Mouse (Mus musculus) fat pad, adult 2 months (tissue): ENCODE measurements around the gene Pfkm.

Experiments used
- DNase-seq: peaks from one replicate; pipeline ENCODE4 v3.0.0-alpha.2; 2011; ENCODE audit warnings: low read depth, low spot score; ENCODE audit errors: extremely low read depth

The Pfkm gene

DNA sequence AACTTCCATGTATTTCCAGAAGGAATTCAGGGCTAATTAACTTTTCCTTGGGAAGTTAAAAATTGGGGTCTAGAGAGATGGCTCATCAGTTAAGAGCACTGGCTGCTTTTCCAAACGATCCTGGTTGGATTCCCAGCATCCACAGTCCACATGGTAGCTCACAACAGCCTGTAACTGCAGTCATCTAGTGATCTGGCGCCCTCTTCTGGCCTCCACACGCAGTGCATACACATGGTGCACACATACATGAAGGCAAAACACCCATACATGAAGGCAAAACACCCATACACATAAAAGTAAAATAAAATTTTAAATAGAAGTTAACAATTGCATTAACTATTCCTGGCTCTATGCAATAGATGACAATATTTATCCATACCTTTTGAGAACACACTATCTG, 4.6 kb downstream of the Pfkm start:
- no peak for DNase-seq

- DNase-seq = no peak
Observed at GRCm38 (mm10) chr15:98098519-98098918, 6.1 kb downstream of the Pfkm start.

DNA sequence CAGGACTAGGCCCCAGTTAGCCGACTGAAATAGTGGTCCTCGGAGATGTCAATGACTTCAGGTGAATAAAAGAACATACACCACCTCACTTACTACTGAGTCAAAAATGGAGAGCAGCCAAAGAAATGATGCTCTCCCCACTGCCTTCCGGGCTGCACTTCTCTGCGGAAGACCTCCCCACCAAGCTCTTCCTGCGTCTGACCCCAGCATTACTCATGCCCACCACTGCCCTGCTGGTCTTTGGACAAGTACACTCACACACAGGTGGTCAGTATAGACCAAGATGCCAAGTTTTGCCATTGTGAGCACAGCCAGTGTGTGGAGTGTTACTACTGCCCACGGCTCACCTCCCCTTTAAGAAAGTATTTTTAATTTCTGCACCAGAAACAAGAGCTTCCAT, 10.0 kb downstream of the Pfkm start:
- DNase-seq = no peak

DNA sequence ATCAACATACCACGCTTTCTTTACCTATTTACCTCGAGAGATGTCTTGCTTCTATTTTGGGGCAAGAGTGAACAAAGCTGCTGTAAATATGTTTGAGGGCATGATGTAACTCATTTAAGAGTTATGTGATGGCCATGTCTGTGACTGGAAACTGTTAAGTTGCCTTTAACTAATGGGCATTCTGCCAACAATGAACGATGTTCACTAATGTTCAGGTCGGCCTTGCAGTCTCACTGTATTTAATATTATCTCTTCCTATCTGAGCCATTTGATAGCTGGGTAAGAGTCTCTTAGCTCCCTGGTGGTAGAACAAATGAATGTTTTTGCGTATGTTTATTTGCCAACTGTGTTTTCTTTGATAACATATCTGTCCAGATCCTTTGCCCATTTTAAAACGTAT, 14.1 kb downstream of the Pfkm start:
- DNase-seq = no peak

- DNase-seq = no peak
Observed at GRCm38 (mm10) chr15:98107230-98107629, 14.8 kb downstream of the Pfkm start.

DNA sequence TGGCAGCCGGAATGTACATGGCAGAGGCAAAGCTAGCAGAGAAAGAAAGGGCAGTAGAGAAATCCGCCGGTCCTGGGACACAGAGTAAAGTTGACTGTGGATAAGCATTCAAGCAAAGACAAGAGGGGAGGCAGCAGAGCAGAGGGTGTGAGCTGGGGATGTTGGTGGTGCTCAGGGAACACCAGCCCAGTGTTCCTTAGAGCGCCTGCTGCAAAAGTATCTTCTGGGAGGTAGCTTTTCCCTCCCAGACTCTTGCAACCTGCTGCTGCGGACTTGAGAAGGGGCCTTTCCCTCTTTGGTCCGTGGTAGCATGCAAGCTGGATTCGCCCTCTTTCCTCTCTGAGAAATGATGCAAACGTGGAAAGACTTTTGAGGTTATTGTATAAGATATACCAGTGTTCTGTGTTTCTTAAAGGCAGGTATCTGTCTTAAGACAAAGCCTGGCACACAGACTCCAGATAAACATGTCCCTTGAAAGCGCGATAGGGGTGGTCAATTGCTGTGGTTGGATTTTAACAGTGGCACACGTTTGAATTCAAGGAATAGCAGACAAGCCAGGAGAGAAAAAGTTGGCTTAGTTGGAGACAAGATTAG, 15.4 kb downstream of the Pfkm start:
- DNase-seq = no peak

- no peak for DNase-seq
Observed at GRCm38 (mm10) chr15:98108297-98109152, 16.1 kb downstream of the Pfkm start.

DNA sequence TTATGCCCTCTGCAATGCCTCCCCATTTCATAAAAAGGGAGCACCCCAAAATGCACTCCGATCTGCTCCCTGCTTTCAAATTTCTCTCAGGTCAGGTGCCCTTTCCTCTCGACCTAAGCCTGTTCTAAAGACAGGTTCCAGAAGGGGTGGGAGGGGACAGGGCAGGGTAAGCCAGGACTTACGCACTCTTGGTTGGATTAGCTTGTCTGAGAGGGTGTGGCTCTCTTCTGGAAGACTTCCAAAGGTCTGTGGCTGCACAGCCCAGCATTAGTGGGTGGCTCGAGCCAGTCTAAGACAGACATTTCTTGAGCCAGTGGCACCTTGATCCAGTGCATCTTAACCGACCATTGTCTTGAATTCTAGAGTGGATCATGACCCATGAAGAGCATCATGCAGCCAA, 19.4 kb downstream of the Pfkm start:
- DNase-seq = no peak

DNA sequence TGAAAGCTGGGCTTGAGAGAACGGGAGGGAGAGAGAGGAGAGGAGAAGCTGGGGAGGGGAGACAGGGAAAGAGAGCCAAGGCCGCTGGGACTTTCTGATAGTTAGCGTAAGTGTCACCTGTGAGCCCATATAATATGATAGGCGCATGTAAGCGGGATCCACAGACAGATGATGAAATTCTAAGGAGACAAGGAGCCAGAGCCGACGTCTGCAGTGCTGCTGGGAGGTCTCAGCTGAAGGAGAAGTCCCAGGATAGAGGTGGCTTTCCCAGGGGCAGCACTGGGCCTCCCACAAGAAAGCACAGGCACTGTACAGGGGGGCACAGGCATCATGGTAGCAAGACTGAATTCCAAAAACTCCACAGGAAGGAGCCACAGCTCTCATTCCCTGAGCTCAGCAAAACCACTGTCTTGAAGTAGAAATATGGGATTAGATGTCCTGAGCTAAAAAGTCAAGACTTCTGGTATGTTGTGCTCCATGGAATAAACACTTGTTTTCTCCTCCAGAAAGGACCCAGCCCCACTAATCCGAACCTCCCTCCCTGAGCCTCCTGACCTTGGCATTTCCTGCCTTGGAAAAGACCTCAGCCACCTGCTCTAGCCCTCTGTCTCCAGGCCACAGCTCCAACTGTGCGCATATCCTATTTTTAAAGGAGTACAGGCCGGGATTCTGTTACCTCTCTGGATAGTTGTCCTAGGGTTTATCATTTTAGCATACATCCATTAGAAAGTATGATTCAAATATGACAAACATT, 21.9 kb downstream of the Pfkm start:
- no peak for DNase-seq

- DNase-seq = no peak
Observed at GRCm38 (mm10) chr15:98114852-98115778, 22.7 kb downstream of the Pfkm start.

DNA sequence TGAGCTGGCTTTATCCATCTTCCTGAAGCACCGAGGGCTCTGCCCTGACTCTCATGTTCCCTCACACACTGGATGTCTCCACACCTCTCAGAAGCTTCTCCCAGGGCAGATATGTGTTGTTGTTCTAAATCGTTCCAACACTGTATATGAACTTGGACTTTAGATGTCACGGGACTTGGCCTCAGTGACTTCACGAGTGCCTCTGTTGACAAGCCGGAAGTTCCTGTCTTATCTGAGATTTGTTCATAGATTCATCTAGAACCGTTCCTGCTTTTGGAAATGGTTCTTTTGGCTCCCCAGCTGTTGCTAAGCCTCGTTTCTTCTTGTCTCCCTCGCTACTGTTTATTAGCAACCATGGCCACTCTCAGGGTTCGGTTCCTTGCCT, 23.4 kb downstream of the Pfkm start:
- DNase-seq = no peak

- no peak for DNase-seq
Observed at GRCm38 (mm10) chr15:98116287-98116686, 23.9 kb downstream of the Pfkm start.

DNA sequence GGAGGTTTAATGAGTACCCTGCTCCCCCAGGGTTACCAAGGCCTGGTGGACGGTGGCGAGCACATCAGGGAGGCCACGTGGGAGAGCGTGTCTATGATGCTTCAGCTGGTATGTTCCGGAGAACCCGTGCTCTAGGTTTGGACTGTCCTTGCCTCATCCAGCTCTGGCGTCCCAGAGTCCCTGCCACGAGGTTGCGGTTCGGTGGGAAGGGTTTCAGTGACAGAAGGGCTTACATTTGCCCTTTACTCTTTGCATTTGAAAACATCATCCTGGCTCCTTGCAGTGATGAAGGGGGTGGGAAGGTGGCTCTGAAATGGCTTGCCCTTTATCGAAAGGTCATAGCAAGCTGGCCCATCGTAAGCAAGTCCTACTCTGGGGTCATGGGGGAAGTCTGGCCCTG, 27.0 kb downstream of the Pfkm start:
- no peak for DNase-seq

GRCm38 (mm10) chr15:98120831-98121230, 28.4 kb downstream of the Pfkm start:
- no peak for DNase-seq

GRCm38 (mm10) chr15:98131001-98131400, 38.6 kb downstream of the Pfkm start:
- no peak for DNase-seq

DNA sequence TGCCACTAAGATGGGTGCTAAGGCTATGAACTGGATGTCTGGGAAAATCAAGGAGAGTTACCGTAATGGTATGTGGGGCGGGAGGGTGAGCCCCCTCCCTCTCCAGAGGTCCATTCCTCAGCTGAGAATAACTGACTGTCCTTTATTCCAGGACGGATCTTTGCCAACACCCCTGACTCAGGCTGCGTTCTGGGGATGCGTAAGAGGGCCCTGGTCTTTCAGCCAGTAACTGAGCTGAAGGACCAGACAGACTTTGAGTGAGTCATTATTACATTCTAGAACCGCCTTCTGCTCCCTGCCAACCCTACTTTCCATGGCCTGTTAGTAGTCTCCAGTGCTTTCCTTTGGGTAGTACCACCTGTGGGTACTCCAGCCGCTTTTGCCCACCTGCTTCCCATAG, 39.1 kb downstream of the Pfkm start:
- DNase-seq = no peak

DNA sequence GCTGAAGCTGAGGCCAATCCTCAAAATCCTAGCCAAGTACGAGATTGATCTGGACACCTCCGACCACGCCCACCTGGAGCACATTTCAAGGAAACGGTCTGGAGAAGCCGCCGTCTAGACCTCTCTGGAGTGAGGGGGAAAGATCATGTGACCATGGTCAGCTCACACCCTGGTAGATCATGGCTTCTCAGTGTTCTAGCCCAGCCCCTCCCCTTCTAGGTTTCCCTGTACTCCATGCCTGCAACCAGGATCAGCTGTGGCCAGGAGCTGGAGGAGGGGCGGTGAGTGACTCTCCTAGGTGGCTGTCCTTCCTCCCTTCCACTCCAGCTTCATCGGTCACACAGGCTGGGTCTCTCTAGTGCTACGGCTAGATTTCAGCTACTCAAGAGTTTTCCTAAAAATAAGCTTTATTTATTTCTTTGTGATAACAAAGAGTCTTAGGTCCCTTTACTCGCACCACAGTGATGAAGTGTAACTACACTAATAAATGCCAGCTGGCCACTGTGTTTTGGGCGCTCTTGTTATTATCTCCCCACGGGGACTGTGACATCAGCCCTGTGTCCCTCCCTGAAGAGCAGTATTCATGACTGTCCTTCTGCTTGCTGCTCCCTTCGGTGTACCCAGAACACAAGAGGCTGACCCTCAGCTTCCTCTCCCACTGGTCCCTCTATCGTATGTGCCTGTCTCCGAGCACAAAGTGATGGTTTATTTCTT, 39.7 kb downstream of the Pfkm start:
- DNase-seq = no peak

- DNase-seq = no peak
Observed at GRCm38 (mm10) chr15:98133471-98133870, 41.1 kb downstream of the Pfkm start.

GRCm38 (mm10) chr15:98134034-98134433, 41.6 kb downstream of the Pfkm start:
- no peak for DNase-seq

- no peak for DNase-seq
Observed at GRCm38 (mm10) chr15:98134666-98135065, 42.3 kb downstream of the Pfkm start.
